14 mouse cellular contexts compared by ENCODE assay signal in genomic region chr11:20442476-20442875, GRCm38 (mm10).
"Had no signal": no experiment of that assay in that cellular context is flagged by ENCODE, and none has a peak within 500 bp of the region (broad histone marks: within the 10 kb centered on the region; RNA-seq: fewer than 3 reads in every experiment).

No protein-coding gene starts in this region.

- ATAC-seq: lung, postnatal 0 days had no signal

- H3K9me3 ChIP-seq: kidney, embryonic 15.5 days; limb, embryonic 13.5 days; neural tube, embryonic 13.5 days had no signal

- H3K4me2 ChIP-seq: kidney, embryonic 15.5 days; limb, embryonic 13.5 days; midbrain, embryonic 12.5 days; neural tube, embryonic 13.5 days had no signal

- H3K4me3 ChIP-seq: kidney, embryonic 15.5 days; limb, embryonic 13.5 days; midbrain, embryonic 12.5 days; neural tube, embryonic 13.5 days had no signal

- H3K27ac ChIP-seq: kidney, embryonic 15.5 days; limb, embryonic 13.5 days; liver, embryonic 14.5 days; midbrain, embryonic 12.5 days; neural tube, embryonic 13.5 days had no signal

- H3K27me3 ChIP-seq: kidney, embryonic 15.5 days; limb, embryonic 13.5 days; neural tube, embryonic 13.5 days had no signal

- H3K9ac ChIP-seq: kidney, embryonic 15.5 days; limb, embryonic 13.5 days; liver, embryonic 14.5 days; midbrain, embryonic 12.5 days; neural tube, embryonic 13.5 days had no signal

- H3K36me3 ChIP-seq: kidney, embryonic 15.5 days; limb, embryonic 13.5 days; midbrain, embryonic 12.5 days; neural tube, embryonic 13.5 days had no signal

- DNase-seq: kidney, adult 18-20 months; kidney, postnatal 14 days; left cerebral cortex, postnatal 4 days; lung, adult 18-20 months; lung, postnatal 36 days; right cerebral cortex, adult 18-20 months; right cerebral cortex, postnatal 25 days; thymus, postnatal 36 days had no signal
